Mouse (Mus musculus) bone marrow, adult 2 months (tissue): Measurements from ENCODE around the gene Rrn3. TPM values are rescaled to one million over a fixed set of nuclear protein-coding genes. Genes with fewer than 3 reads are reported as not detected.
"Not testable (repeated sequence)": the region's sequence is repeated elsewhere in the genome, so short reads cannot be mapped to it uniquely, and the experiment has no call there.

ENCODE experiments used
- H3K27ac ChIP-seq: fragments of 200-500 bp; 2 replicates; pipeline ENCODE4 v1.5.1; 2012; ENCODE audit warnings: low read depth, mild to moderate bottlenecking, control low read depth, inconsistent platforms, low read length; ENCODE audit not compliant: control insufficient read depth, poor library complexity, insufficient read depth
- H3K4me1 ChIP-seq: fragments of 200-500 bp; 2 replicates; pipeline ENCODE4 v1.6.1; 2011; ENCODE audit warnings: low read length; ENCODE audit not compliant: control insufficient read depth, insufficient read depth
- H3K4me3 ChIP-seq: fragments of 200-500 bp; replicated peaks from 2 replicates; pipeline ENCODE3; 2011; ENCODE audit warnings: mild to moderate bottlenecking, low read depth, low read length, control low read depth; ENCODE audit not compliant: control insufficient read depth
- CTCF ChIP-seq: fragments of 200-500 bp; IDR thresholded peaks from 2 replicates; pipeline ENCODE4 v1.5.1; 2011; ENCODE audit warnings: low read length, control low read depth; ENCODE audit not compliant: control insufficient read depth, insufficient read depth
- POLR2A ChIP-seq: fragments of 200-500 bp; IDR thresholded peaks from 2 replicates; pipeline ENCODE4 v1.6.1; 2011; ENCODE audit warnings: low read depth, mild to moderate bottlenecking, control low read depth, low read length, borderline replicate concordance; ENCODE audit not compliant: control insufficient read depth
- WGBS: fragments of 180-500 bp; shearing (Covaris S2); methylation state at CpG from one replicate; pipeline ENCODE4 v1.1.7; 2018; 5-methylcytosine and 5-hydroxymethylcytosine counted together
- polyA plus RNA-seq: library from polyadenylated mRNA; stranded (reverse); fragments of >200 nt; gene quantifications from 2 replicates; pipeline ENCODE4 v1.2.4, GENCODE M21; 2011; ENCODE audit warnings: low replicate concordance; ENCODE audit not compliant: missing spikeins, insufficient read depth, insufficient read length

Rrn3 gene
- polyA plus RNA-seq: 10.0 and 20.5 TPM in 2 replicates

DNA sequence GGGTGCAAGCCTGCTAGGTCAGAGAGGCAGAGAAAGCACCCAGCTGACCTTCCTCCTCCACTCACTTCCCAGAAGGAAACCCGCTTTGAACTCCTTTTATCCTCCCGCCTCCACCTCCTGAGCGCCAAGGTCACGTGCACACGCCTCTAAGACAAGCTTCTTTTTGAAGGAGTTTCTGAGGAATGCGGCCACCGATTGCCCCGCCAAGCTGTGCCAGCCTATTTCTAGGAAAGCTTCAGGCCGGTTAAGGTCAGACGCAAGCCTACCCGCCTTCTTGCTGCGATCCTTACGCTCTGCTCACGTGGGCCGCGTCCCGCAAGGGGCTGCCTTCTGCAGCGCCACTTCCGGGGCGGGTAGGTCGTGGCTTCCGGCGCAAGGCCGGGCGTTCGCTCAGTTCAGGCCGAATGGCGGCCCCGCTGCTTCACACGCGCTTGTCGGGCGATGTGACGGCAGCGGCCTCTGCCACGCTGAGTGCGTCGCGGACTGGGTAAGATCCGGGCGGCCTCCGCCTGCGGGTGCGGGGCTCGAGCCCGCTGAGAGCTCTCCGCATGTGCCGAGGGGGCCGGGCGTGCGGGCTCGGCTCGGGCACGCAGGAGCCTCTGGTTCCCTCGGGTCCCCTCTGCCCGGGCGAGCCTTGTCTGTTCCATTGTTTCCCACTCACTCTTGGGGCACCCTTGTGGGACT, at the start of gene Rrn3:
Gene Rrn3, plus strand, starts transcription at position 356 of the 684 bp plus-strand sequence.
- peaks cover 2% of the 10 kb centered on the region for H3K4me1 ChIP-seq
- WGBS: under 1% methylated on average over 57 of the region's 57 CpGs
- TF ChIP-seq CTCF: no peak
- peak; percentile 95 for TF ChIP-seq POLR2A
- H3K4me3 ChIP-seq: peak within 1 kb of the TSS; percentile 94
- H3K27ac ChIP-seq: peak within 1 kb of the TSS; percentile 84

DNA sequence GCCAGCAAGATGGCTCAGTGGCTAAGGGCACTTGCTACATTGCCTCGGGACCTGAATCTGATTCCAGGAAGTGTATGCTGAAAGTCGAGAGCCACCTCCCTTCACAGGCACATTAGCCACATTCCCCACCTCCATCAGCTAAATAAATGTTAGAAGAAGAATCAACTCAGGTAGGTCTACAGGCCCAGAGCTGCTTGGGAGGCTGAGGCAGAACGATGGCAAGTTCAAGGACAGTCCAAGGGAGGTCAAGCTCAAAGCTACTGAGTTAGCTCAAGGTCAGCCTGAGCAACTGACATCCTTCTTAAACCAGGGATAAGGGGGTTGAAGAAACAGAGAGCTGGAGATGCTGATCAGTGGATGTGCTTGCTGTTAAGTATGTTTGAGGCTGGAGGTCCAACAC, 47.7 kb upstream of the Rrn3 start:
- WGBS: 54% methylated on average over 3 of the region's 3 CpGs
- no peak overlapping the region for H3K4me3 ChIP-seq
- no peaks in the 10 kb centered on the region for H3K4me1 ChIP-seq
- no peak for TF ChIP-seq CTCF
- TF ChIP-seq POLR2A: no peak
- no peak overlapping the region for H3K27ac ChIP-seq

DNA sequence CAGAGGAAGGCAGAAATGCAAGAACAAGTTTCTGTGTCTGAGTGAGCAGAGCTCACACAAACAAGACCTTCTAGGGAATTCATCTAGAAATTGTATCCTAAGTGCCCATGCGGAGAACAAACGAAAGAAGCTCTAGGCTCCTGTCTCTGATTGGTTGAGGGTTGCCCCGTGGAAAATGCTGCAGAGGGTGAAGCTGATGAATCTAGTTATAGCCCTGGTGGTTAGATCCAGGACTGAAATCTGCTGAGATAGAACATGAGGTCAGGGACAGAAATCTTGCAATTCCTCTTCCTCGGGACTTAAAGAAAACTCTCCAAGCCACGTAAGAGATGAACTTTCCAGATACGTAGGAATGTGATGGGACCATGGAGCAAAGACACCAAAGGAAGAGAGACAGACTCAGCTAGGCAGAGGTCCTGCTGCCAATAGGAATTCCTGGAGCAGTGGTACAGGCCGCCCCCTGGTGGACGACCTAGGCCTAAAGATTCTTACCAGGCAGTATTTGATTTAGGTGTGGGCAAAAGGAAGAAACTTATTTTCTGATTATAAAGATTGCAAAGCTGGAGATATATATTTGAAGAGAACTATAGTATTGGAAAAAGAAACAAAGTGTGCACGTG, 46.9 kb upstream of the Rrn3 start:
- WGBS: 28% methylated on average over 9 of the region's 9 CpGs
- no peak overlapping the region for H3K27ac ChIP-seq

DNA sequence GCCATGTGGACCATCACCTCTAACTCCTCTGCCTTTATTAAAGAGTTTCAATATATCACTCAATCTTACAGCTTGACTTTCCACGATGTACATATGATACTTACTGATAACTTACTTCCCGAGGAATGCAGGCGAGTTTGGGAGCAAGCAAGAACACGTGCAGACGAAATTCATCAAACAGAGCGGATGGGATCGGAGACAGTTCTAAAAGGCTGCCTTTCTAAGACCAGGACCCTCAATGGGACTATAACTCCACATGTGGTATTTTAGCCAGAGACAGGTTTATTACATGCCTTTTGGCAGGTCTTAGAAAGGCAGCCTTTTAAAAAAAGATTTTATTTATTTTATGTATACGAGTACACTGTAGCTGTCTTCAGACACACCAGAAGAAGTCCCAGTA, 44.5 kb upstream of the Rrn3 start:
- TF ChIP-seq CTCF (no peak), POLR2A (no peak)
- 85% methylated on average over 8 of the region's 8 CpGs for WGBS

More for the DNA sequence above, 46.9 kb upstream of the Rrn3 start:
- Histone ChIP-seq H3K4me1 (no peaks in the 10 kb centered on the region), H3K4me3 (no peak overlapping the region)
- peak; percentile 82 for TF ChIP-seq CTCF
- no peak for TF ChIP-seq POLR2A

DNA sequence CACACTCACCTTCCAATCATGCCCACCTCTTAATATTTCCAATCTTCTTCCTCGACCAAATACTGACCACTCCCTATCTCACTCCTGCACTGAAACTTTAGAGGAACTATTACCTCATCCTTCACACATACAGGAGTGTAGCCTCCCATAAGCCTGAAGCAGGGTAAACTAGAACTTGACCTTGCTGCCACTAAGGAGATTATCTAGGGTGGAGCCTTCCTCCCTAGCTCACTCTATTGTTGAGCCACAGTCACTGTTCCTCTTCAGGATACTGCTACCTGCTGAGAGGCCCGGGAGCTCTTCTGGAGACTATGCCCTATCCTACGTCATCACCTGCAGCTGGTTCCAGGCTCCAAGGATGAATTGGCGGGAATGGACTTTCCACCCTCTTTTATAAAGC, 41.5 kb upstream of the Rrn3 start:
- 66% methylated on average over 4 of the region's 4 CpGs for WGBS
- H3K4me3 ChIP-seq, H3K27ac ChIP-seq, H3K4me1 ChIP-seq: not testable (repeated sequence)

More for the DNA sequence above, 44.5 kb upstream of the Rrn3 start:
- H3K4me3 ChIP-seq: no peak overlapping the region
- H3K4me1 ChIP-seq: no peaks in the 10 kb centered on the region
- no peak overlapping the region for H3K27ac ChIP-seq

DNA sequence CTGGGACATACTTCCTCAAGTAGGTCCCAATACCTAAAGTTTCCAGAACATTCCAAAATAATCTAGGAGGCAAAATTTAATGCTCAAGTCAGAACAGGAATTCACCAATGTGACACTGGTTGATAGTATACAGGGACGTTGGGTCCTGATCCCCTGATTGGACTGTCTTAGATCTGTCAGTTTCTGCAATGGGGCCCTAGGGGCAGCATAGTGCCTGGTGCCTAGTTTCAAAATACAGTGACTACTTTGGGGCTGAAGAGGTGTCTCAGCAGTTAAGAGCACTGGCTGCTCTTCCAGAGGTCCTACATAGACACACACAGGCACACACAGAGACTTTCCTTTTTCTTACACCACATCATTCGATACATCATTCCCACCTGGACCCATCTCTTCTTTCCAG, 39.7 kb upstream of the Rrn3 start:
- 64% methylated on average over 2 of the region's 2 CpGs for WGBS
- no peak overlapping the region for H3K27ac ChIP-seq
- H3K4me3 ChIP-seq: no peak overlapping the region
- H3K4me1 ChIP-seq: peaks cover 2% of the 10 kb centered on the region; the same call in 1 of the 2 replicates
- no peak for TF ChIP-seq POLR2A
- no peak for TF ChIP-seq CTCF

DNA sequence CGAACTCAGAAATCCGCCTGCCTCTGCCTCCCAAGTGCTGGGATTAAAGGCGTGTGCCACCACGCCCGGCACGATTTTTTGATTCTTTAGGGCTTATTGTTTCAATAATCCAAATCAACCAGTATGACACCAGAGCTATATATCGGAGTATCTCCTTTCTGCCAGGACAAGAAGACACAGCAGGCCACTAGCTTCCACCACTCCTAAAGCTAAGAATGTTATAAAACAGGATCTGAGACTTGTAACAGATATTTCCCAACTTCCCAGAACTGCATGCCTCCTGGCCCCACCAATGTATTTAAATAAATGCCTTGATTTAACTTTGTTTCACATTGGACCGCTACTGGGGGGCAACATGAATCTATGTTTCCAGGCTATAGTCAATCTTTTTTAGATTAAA, 32.8 kb upstream of the Rrn3 start:
- 76% methylated on average over 8 of the region's 8 CpGs for WGBS
- no peak for TF ChIP-seq POLR2A
- no peak for TF ChIP-seq CTCF

DNA sequence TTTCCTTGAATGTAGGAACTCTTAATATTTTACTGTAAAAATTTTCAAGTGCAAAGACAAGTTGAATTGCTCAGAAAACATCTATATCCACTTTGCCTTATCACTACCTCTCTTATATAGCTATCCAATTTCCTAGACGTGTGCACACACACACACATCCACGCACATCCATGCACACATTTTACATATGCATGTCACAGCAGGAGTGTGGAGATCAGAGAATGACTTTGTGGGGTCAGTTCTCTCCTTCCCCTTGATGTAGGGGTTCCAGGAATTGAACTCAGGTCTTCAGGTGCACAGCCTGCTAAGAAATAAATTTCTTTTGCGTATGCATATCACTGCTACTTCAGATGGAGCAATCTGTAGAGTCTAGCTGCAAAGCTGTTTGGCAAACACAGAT, 32.4 kb upstream of the Rrn3 start:
- H3K27ac ChIP-seq: no peak overlapping the region
- TF ChIP-seq CTCF: no peak
- no peak overlapping the region for H3K4me3 ChIP-seq
- 77% methylated on average over 3 of the region's 3 CpGs for WGBS
- H3K4me1 ChIP-seq: no peaks in the 10 kb centered on the region

More for the DNA sequence above, 32.8 kb upstream of the Rrn3 start:
- H3K27ac ChIP-seq: no peak overlapping the region
- H3K4me1 ChIP-seq: no peaks in the 10 kb centered on the region
- H3K4me3 ChIP-seq: no peak overlapping the region

DNA sequence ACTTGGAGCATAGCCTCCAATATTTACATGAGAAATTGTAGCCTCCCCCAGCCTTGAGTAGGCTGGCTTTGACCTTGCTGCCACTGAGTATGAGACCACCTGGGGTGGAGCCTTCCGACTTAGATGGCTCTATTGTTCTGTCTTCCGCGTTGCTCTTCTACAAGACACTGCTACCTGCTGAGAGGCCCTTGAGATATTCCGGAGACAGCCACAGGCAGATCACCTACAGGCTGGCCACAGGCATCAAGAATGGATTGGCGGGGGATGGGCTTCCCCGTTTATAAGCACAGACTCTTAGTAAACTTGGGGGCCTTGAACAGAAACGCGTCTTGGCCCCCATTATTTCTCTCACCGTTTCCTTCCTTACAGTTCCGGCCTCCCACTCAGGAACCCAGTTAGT, 31.7 kb upstream of the Rrn3 start:
- WGBS: 50% methylated on average over 10 of the region's 10 CpGs
- H3K4me1 ChIP-seq, H3K27ac ChIP-seq, H3K4me3 ChIP-seq: not testable (repeated sequence)
